Mouse (Mus musculus): ENCODE measurements at regions not wholly inside any gene's neighbourhood (a gene's known extent, or its start where the extent isn't known, plus 50 kb on each side); places are given as distances from the start of the nearest gene placed in this dataset.

GRCm38 (mm10) chr2:45747263-45748236, 630.4 kb upstream of the Zeb2 start:
- TF ChIP-seq MAX (IDR thresholded peaks at IDR 0.05; ENCODE audit: low read depth) (no peak), MYOD1 (IDR thresholded peaks at IDR 0.05; ENCODE audit: control insufficient read depth in 1 of 3, insufficient read length in 2 of 3, low read depth in 2 of 3) (peak; percentile 79 to 88 (median 83)), TCF3 (IDR thresholded peaks at IDR 0.05; ENCODE audit: insufficient read length, low read depth) (no peak), TCF12 (IDR thresholded peaks at IDR 0.05; ENCODE audit: insufficient read depth, poor library complexity, severe bottlenecking) (no peak), POLR2AphosphoS2 (IDR thresholded peaks at IDR 0.05; ENCODE audit: insufficient read length, low read depth) (no peak), POLR2A (IDR thresholded peaks at IDR 0.05; ENCODE audit: insufficient read length, low read depth) (no peak), E2F4 (IDR thresholded peaks at IDR 0.05; ENCODE audit: insufficient read depth) (no peak), USF1 (IDR thresholded peaks at IDR 0.05; ENCODE audit: low read depth) (no peak), CEBPB (IDR thresholded peaks at IDR 0.05; ENCODE audit: insufficient read depth, poor library complexity, severe bottlenecking) (peak; percentile 99), MYOG (IDR thresholded peaks at IDR 0.05; ENCODE audit: control insufficient read depth in 1 of 3, insufficient read depth in 1 of 3, insufficient read length in 2 of 3, low read depth in 2 of 3) (peak in 2 of 3 experiments; percentile 86)
